Mouse (Mus musculus): ENCODE measurements around the gene Sgms1.
"Not testable (repeated sequence)": the region's sequence is repeated elsewhere in the genome, so short reads cannot be mapped to it uniquely, and the experiment has no call there.

Gene Sgms1

DNA sequence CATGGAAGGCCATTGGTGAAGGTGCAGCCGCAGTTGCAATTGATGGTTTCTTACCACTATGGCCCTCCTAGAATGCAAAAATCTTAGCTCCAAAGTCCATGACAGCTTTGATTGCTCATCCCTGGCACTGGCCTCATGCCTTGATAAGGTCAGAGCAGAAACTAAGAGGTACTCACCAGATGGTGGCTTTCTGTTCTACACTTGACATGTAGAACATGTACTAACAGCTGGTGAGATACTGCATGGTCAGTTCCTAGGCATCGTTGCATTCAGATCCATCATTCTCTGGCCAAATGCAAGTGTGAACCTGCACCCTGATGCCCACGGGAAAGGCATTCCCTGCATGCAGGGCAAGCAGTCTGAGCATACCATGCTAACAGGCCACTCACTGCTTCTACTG, 63.4 kb downstream of the Sgms1 start:
- in situ Hi-C loops (cut with MboI, MseI): no loop called here

DNA sequence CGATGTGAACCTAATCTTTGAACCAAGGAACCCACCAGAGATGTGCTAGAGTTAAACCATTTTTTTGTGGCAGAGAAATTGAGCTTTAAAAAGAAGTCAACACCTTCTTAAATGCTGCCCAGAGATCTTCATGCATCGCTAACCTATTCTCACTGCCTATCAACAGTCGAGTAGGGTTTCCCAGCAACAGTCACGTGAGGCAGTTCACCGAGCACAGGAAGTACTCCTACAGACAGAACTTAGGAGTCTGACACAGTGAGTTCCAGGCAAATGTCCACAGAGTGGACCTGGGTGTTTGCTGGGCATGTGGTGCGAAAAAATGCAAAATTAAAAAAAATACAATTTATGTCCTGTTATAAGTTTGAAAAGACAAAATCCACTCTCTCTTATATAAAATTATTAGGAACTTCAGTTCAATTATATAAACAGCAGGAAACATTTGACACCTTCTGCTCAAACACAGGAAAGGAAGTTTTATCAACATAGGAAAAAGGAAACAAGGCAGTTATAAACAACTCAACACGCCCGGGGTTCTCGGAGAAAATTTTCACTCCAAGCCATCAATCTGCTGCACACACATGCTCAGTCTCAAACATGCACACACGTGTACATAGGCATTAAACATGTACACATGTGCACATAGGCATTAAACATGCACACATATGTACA, 64.3 kb downstream of the Sgms1 start:
- in situ Hi-C loops (cut with MboI, MseI): no loop called here

GRCm38 (mm10) chr19:32324550-32324949, 65.0 kb downstream of the Sgms1 start:
- in situ Hi-C loops (cut with MboI, MseI): no loop called here

DNA sequence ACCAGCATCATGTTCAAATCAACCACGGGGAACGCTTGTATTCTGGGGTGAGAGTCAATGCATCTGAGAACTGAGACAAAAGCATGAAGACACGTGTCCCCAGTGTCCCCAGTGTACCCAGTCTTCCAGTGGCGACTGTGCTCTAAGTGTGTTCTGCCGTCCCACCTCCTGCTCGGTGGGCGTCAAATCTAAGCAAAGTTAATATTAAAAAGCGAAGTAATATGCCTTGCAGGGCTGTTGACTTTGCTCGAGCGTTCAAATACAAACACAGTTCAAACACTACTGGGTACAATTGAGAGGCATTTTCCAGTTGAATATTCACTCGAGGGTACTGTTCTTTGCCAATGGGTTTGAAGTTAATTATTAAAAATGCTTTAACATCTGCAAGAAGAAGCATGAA, 66.4 kb downstream of the Sgms1 start:
- in situ Hi-C loops (cut with MboI, MseI): no loop called here

GRCm38 (mm10) chr19:32322429-32323035, 67.0 kb downstream of the Sgms1 start:
- in situ Hi-C loops (cut with MboI, MseI): no loop called here

DNA sequence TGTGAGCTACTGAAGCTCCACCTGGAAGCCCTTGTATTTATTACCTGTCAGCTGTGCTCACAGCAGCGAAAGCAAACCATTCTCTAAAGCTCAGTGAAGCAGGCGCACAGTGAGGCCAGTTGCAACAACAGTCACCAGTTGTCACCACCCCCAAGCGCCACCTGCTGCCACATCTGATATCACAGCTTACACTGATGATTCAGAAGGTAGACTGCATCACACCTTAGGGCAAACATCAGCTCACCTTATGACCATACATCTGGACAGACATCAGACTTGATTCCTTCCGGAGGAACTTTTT, 69.2 kb downstream of the Sgms1 start:
- in situ Hi-C loops (cut with MboI, MseI): no loop called here

DNA sequence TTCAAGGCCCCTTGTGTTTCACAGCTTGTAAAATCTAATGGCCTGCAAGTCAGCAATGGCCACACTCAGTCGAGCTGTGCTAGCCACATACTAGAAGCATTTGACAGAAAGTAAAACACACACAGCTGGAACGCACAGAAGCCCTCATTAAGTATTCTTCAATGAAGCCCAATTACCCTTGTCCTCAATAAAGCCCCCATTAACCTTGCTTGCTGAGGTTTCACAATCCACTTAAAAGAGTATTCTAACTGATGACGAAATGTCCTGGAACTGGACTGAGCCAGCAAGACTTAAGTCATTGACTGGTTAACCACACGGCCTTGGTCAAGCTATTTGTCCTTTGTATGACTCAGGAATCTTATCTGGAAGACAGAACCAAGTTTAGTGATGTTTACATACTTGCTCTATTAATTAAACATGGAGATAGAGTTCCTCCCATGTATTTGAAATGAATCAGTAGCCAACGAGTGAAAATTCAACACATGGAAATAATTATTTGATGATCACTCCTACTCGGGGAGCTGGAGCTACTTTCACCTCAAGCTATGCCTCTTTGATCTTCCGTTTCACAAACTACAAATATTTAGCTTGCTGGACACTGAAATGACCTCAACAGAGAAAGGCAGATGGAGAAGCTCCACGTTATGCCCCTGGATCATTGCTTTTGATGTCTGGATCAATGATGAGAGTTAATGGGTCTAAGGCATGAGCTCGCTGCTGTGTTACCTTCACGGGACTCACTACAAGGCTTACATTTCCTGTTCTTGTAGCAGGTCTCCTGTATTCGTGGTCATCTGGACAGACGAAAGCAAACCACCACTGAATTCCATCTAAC, 69.8 kb downstream of the Sgms1 start:
- in situ Hi-C loops (cut with MboI, MseI): no loop called here

- in situ Hi-C loops (cut with MboI, MseI): no loop called here
Observed at GRCm38 (mm10) chr19:32319057-32319456, 70.5 kb downstream of the Sgms1 start.

DNA sequence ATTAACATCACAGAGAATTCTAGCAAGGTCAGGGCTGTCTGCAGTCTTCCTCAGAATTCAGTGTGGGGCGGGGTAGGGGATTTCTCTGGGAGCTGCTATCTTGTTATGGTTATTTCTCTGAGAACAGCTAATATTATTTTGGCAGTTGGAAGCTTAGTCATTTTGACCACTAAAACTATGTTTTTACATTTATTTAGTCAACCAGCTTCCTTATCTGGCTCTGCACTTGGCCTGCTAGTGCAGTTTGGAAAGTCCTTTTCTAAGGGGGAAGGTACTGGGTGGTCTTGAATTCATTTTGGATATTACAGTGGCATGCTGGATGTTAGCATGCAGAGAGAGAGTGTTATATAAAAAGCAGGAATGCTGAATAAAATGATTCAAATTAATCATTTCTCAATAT, 72.2 kb downstream of the Sgms1 start:
- in situ Hi-C loops (cut with MboI, MseI): not testable (repeated sequence)

GRCm38 (mm10) chr19:32313304-32313703, 76.2 kb downstream of the Sgms1 start:
- in situ Hi-C loops (cut with MboI, MseI): no loop called here

GRCm38 (mm10) chr19:32311762-32312161, 77.8 kb downstream of the Sgms1 start:
- in situ Hi-C loops (cut with MboI, MseI): no loop called here

DNA sequence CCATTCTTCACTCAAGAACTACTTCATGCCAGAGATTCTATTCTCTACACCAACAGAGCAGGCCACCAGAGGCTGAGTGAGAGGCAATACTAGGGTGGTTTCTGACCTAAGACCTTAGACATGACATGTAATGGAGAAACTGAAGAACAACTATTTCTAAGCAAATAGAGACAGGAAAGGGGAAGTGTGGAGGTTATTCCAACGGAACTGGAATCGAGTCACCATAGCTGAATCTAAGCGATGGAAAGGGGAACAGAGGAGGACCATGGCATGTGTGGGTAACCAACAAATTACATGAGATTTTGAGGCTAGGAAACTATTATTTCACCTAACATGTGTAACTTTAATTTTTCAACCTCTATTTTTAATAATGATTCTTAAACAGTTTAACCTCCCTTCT, 78.5 kb downstream of the Sgms1 start:
- in situ Hi-C loops (cut with MboI, MseI): no loop called here

GRCm38 (mm10) chr19:32310483-32310882, 79.0 kb downstream of the Sgms1 start:
- in situ Hi-C loops (cut with MboI, MseI): no loop called here

- in situ Hi-C loops (cut with MboI, MseI): no loop called here
Observed at GRCm38 (mm10) chr19:32309346-32309745, 80.2 kb downstream of the Sgms1 start.

DNA sequence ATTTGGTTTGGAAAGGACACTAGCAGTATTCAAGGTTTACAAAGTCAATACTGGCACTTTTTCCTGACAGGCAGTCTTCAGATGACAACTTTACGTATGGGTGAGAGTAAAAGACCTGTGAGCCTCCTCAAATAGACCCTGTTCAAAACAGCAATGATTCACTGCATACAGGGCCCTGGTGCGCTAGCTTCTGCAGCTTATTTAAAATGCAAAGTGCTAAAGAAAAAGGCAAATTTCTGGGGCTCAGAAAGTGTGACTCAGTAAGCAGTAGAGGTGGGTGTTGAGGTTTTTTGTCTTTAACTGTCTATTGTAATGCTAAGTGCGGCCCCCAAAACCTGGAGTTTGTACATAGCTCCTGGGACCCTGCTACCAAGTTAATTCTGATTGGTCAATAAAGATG, 81.2 kb downstream of the Sgms1 start:
- in situ Hi-C loops (cut with MboI, MseI): no loop called here

DNA sequence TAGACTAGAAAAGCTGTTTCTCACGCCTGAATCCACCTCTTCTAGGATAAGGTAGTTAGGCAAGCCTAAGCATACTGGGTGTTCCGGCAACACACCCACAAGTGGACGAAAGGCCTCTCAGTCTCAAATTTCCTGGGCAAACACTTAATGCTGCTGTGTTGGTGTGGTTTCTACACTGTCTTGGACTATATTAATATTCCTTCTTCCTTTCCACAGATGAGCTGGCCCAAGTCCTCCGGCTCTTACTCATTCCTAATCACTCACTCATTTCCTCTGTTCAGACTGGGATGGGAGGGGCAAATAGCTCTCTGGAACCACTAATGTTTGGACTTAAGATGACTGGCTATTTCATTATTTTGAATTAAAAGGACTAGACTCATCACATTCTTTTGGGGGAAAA, 84.6 kb downstream of the Sgms1 start:
- in situ Hi-C loops (cut with MboI, MseI): no loop called here

GRCm38 (mm10) chr19:32304008-32304873, 85.3 kb downstream of the Sgms1 start:
- in situ Hi-C loops (cut with MboI, MseI): no loop called here

DNA sequence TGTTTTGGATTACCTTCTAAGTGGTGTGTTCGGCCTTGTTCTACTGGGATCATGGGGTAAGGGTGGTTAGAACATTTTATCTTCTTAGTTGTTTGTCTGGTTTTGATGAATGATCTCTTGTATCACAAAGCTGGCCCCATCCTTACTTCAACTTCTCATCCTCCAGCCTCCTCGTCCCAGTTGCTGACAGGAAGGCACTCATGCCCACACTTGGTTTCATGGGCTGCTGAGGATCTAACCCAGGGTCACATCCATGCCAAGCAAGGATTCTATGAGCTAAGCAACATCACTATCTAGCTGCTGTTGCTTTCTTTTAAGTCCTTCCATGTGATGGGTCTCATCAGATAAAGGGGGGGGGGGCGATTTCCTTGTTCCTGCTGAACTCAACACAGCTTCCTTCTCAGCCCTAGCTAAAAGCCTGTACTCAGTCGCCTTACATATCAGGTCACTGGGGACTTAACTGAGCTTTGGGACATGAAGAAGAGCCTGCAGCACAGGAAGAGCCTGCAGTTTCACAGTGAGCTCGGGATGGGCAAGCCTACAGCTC, 86.6 kb downstream of the Sgms1 start:
- in situ Hi-C loops (cut with MboI, MseI): no loop called here

DNA sequence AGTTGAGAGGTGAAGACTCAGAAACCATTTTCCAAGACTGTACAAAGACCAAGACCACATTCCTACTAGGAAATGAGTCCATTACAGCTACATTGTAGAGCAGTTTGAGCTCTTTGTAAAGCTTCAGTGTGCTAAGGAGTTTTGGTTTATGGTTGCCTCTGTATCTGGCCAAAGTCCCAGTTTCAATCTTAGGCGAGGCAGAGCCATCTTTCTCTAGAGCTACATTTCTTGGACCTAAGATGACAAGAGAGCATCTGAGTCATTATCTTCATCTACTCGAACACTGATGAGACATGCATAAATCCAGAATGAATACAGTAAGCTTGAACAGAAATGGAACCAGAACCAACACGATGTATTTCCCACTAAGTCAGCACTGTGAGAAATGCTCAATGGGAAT, 87.9 kb downstream of the Sgms1 start:
- in situ Hi-C loops (cut with MboI, MseI): no loop called here

DNA sequence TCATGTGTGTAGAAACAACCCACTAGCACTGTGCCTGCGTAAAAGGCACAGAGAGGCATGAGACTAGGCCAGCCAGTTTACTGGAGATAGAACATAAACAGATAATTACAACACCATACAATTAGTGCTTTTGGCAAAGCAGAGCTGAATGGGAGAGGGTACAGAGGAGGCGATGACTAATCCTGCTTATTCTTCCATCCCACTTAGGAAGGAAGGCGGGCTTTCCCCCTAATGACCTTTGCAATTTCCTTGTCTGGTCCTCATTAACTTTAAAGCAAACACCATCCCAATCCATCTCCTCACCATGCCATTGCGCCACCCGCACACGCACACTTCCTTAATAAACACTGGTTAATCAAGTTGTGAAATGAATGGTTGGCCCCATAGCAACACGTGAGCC, 91.3 kb downstream of the Sgms1 start:
- in situ Hi-C loops (cut with MboI, MseI): no loop called here

DNA sequence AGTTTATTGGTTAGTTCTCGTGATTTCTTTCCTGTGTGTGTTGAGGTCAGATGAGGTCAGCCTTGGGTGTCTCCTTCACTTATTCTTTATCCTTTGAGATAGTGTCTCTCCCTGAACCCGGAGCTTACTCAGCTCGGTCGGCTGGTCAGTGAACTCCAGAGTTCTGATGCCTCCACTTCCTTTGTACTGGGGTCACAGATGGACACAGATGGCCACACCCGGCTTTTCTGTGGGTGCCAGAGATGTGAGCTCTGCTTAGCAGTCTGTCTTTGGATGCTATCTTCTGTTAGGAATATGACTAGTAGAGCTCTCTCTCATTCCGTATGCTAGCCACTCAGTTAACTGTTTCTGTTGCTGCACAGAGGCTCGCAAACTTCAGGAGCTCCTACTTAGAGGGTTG, 92.7 kb downstream of the Sgms1 start:
- in situ Hi-C loops (cut with MboI, MseI): no loop called here

DNA sequence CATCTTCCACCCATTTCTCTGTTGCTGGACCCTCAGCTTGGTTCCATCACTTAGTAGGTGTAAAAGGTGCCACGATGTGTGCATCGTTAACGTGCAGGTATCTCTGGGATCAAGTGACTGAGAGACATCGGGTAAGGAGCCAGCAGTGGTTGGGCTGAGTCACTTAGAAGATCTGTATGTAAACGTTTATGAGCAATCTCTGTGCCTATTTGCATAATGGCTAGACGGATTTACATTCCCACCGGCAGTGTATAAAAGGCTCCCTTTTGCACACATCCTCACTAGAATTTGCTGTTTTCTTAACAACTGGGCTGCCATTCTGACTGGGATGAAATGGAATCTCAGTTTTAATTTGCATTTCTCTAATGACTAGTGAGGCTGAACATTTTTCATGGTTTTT, 93.9 kb downstream of the Sgms1 start:
- in situ Hi-C loops (cut with MboI, MseI): no loop called here

Measured in T-helper 1 cell (primary cell).